Mouse (Mus musculus) MEL (cell line): ENCODE data around the gene Tmprss2. TPM values are rescaled to one million over a fixed set of nuclear protein-coding genes. Genes with fewer than 3 reads are reported as not detected.

ENCODE experiments used
- DNase-seq: peaks from one replicate; pipeline ENCODE4 v3.0.0; 2011; ENCODE audit warnings: low read depth, low spot score
- H3K27ac ChIP-seq: 2 replicates; pipeline ENCODE4 v1.5.1; 2012; ENCODE audit warnings: low read depth, mild to moderate bottlenecking, control low read depth, low read length, moderate library complexity; ENCODE audit not compliant: control insufficient read depth
- H3K27me3 ChIP-seq, 2 experiments: fragments of 150-350 bp in 1 of 2; sonication (generic) in 1 of 2; 2 replicates each; pipeline ENCODE4 v1.6.1; 2012; ENCODE audit warnings: low read length in 2 of 2, mild to moderate bottlenecking in 2 of 2, improper control_type of control experiment in 1 of 2, moderate library complexity in 1 of 2; ENCODE audit not compliant: insufficient read depth in 2 of 2, control insufficient read depth in 1 of 2
- H3K36me3 ChIP-seq, 2 experiments: 2 replicates each; pipeline ENCODE4 v1.6.1; 2012 to 2014; ENCODE audit warnings: low read length in 2 of 2, improper control_type of control experiment in 1 of 2, inconsistent platforms in 1 of 2, mild to moderate bottlenecking in 1 of 2; ENCODE audit not compliant: insufficient read depth in 2 of 2, control insufficient read depth in 1 of 2
- H3K4me1 ChIP-seq, 2 experiments: fragments of 150-350 bp in 1 of 2; sonication (generic) in 1 of 2; 2 replicates each; pipeline ENCODE4 v1.6.1; 2012; ENCODE audit warnings: low read length in 2 of 2, improper control_type of control experiment in 1 of 2, mild to moderate bottlenecking in 1 of 2; ENCODE audit not compliant: insufficient read depth in 2 of 2, control insufficient read depth in 1 of 2
- H3K4me3 ChIP-seq, 2 experiments: fragments of 150-350 bp in 1 of 2; sonication (generic) in 1 of 2; 2 replicates each; pipeline ENCODE4 v1.5.1; 2012; ENCODE audit warnings: low read depth in 2 of 2, low read length in 2 of 2, mild to moderate bottlenecking in 2 of 2, moderate library complexity in 2 of 2, control low read depth in 1 of 2, improper control_type of control experiment in 1 of 2; ENCODE audit not compliant: control insufficient read depth in 1 of 2, insufficient read depth in 1 of 2
- H3K79me2 ChIP-seq: 2 replicates; pipeline ENCODE4 v1.6.1; 2012; ENCODE audit warnings: mild to moderate bottlenecking, low read length, moderate library complexity; ENCODE audit not compliant: control insufficient read depth, poor library complexity, insufficient read depth
- H3K9ac ChIP-seq: 2 replicates; pipeline ENCODE4 v1.6.1; 2012; ENCODE audit warnings: low read depth, mild to moderate bottlenecking, control low read depth, low read length, moderate library complexity; ENCODE audit not compliant: control insufficient read depth, poor library complexity, severe bottlenecking
- H3K9me3 ChIP-seq: fragments of 150-350 bp; sonication (generic); replicated peaks from 2 replicates; pipeline ENCODE4 v1.6.1; 2012; ENCODE audit warnings: mild to moderate bottlenecking, low read length, improper control_type of control experiment, moderate library complexity; ENCODE audit not compliant: insufficient read depth
- BHLHE40 ChIP-seq: IDR thresholded peaks from 2 replicates; pipeline ENCODE4 v1.6.1; 2012; ENCODE audit warnings: low read depth, mild to moderate bottlenecking, inconsistent platforms, low read length, improper control_type of control experiment, borderline replicate concordance
- EP300 ChIP-seq, 2 experiments: IDR thresholded peaks; 2 replicates each; pipeline ENCODE4 v1.6.1; 2011; ENCODE audit warnings: improper control_type of control experiment in 2 of 2, low read length in 2 of 2, low read depth in 1 of 2, mild to moderate bottlenecking in 1 of 2
- ETS1 ChIP-seq: IDR thresholded peaks from 2 replicates; pipeline ENCODE4 v1.6.1; 2012; ENCODE audit warnings: low read depth, mild to moderate bottlenecking, inconsistent platforms, low read length, improper control_type of control experiment, moderate library complexity
- GATA1 ChIP-seq: IDR thresholded peaks from 2 replicates; pipeline ENCODE4 v1.6.1; 2011; ENCODE audit warnings: low read depth, low read length, improper control_type of control experiment
- MAZ ChIP-seq: IDR thresholded peaks from 2 replicates; pipeline ENCODE4 v1.6.1; 2012; ENCODE audit warnings: low read depth, mild to moderate bottlenecking, inconsistent platforms, low read length, improper control_type of control experiment
- MXI1 ChIP-seq: IDR thresholded peaks from 2 replicates; pipeline ENCODE4 v1.6.1; 2011; ENCODE audit warnings: mild to moderate bottlenecking, low read depth, low read length, improper control_type of control experiment
- MYB ChIP-seq: IDR thresholded peaks from 2 replicates; pipeline ENCODE4 v1.6.1; 2011; ENCODE audit warnings: mild to moderate bottlenecking, low read depth, low read length, improper control_type of control experiment
- NRF1 ChIP-seq: IDR thresholded peaks from 2 replicates; pipeline ENCODE4 v1.6.1; 2014; ENCODE audit warnings: low read depth, mild to moderate bottlenecking, inconsistent platforms, low read length, improper control_type of control experiment, moderate library complexity; ENCODE audit not compliant: poor library complexity, insufficient read depth, severe bottlenecking
- POLR2AphosphoS5 ChIP-seq: IDR thresholded peaks from 2 replicates; pipeline ENCODE4 v1.6.1; 2012; ENCODE audit warnings: low read depth, borderline replicate concordance, mild to moderate bottlenecking, inconsistent platforms, low read length, moderate library complexity, mixed read lengths
- SIN3A ChIP-seq: IDR thresholded peaks from 2 replicates; pipeline ENCODE4 v1.6.1; 2012; ENCODE audit warnings: low read length, improper control_type of control experiment, inconsistent platforms
- ZNF384 ChIP-seq: IDR thresholded peaks from 2 replicates; pipeline ENCODE4 v1.6.1; 2012; ENCODE audit warnings: low read depth, mild to moderate bottlenecking, inconsistent platforms, low read length, improper control_type of control experiment
- polyA plus RNA-seq, 2 experiments: library from polyadenylated mRNA; stranded (reverse) in 1 of 2; unstranded in 1 of 2; fragments of >175 nt in 1 of 2; fragments of >200 nt in 1 of 2; gene quantifications; 2 replicates each; pipeline versions ENCODE4 v1.2.1 to v1.2.4; 2012; ENCODE audit warnings: low replicate concordance in 2 of 2, low read depth in 1 of 2; ENCODE audit not compliant: insufficient read length in 2 of 2, insufficient read depth in 1 of 2, missing spikeins in 1 of 2
- total RNA-seq: library from RNA; depleted of rRNA; stranded (reverse); fragments of 300-350 nt; gene quantifications from 2 replicates; pipeline ENCODE4 v1.2.3, GENCODE M21; 2012

The Tmprss2 gene
- total and polyA plus RNA-seq, 3 experiments, result not detected

DNA sequence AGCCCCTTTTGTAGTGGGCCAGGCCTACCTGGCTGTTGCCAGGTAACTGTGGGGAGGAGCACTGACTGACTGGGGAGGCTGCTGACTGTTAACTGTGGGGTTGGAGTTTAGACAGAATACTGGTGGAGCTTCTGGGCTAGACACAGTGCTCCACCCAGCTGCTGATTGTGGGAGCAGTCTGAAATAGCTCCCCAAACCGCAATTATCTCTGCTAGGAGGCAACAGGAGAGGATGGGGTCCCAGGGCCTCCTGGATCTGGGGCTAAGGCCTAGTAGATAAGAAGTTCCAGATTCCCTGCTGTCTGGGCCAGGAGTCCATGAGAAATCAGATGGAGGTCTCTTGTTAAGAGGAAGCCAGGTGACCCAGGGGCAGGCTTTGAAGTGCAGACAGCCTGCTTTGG is 74.1 kb downstream of the Tmprss2 start (continued):
- peak; percentile 45 to 62 for TF ChIP-seq EP300 (IDR thresholded peaks at IDR 0.05; ENCODE audit: low read depth in 1 of 2, low read length in 2 of 2)

GRCm38 (mm10) chr16:97535808-97536413 is 75.1 kb downstream of the Tmprss2 start:
- Histone ChIP-seq H3K9ac (peak overlapping the region; percentile 32), H3K4me1 (peaks cover 6 to 14% of the 10 kb centered on the region in 2 experiments; a peak in 3 of 4 replicates), H3K36me3 (peaks cover 0 to 3% of the 10 kb centered on the region in 2 experiments; a peak in 1 of 4 replicates), H3K9me3 (no peaks in the 10 kb centered on the region), H3K27ac (no peak overlapping the region), H3K27me3 (no peaks in the 10 kb centered on the region), H3K4me3 (peak overlapping the region; percentile 78 to 92), H3K79me2 (no peaks in the 10 kb centered on the region)
- peak; percentile 44 for DNase-seq
- TF ChIP-seq SIN3A (peak; percentile 29; the same call in 1 of the 2 replicates), ZNF384 (no peak), MXI1 (peak; percentile 24)

DNA sequence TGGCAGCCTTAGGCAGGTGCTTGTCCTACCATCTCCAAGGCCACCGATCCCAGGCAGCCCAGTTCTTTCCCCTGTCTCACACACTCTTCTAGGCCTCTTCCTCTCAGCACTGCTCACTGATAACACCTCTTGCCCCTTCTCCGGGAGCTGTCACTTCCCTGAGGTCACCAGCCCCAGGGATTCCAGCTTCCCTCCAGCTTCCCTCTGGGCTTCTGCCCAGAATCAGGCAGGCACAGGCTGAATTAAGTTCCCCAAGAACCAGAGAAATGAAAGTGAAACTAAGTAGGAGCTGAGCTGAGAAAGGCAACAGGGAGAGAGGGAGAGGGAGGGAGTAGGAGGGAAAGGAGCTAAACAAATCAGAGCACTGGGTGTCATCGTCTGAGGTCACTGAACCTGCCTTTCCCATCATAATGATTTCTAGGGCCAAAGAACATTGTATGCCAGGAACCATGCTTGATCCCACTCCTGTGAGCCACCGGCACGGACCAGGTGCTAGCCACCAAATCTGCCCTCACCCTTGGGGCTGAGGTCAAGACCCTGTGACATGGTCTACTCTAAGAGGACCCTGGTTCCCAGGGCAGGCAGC is 76.0 kb downstream of the Tmprss2 start:
- H3K27me3 ChIP-seq, result no peaks in the 10 kb centered on the region
- peaks cover 6 to 14% of the 10 kb centered on the region in 2 experiments; a peak in 3 of 4 replicates for H3K4me1 ChIP-seq
- peaks cover 0 to 3% of the 10 kb centered on the region in 2 experiments; a peak in 1 of 4 replicates for H3K36me3 ChIP-seq
- peak overlapping the region; percentile 78 to 92 for H3K4me3 ChIP-seq
- peak; percentile 57 for DNase-seq
- TF ChIP-seq MYB (no peak), NRF1 (no peak), ETS1 (peak; percentile 41; the same call in 1 of the 2 replicates), MXI1 (0 out of 2 replicates have a peak, but pooled peaks have one; percentile 12), GATA1 (no peak), POLR2AphosphoS5 (no peak), MAZ (0 out of 2 replicates have a peak, but pooled peaks have one; percentile 27), BHLHE40 (no peak)
- H3K9me3 ChIP-seq, result no peaks in the 10 kb centered on the region
- H3K79me2 ChIP-seq, result no peaks in the 10 kb centered on the region
- H3K27ac ChIP-seq, result no peak overlapping the region
- H3K9ac ChIP-seq, result peak overlapping the region; percentile 60
